ENCODE assay signal across 13 mouse cellular contexts in the genomic region with DNA sequence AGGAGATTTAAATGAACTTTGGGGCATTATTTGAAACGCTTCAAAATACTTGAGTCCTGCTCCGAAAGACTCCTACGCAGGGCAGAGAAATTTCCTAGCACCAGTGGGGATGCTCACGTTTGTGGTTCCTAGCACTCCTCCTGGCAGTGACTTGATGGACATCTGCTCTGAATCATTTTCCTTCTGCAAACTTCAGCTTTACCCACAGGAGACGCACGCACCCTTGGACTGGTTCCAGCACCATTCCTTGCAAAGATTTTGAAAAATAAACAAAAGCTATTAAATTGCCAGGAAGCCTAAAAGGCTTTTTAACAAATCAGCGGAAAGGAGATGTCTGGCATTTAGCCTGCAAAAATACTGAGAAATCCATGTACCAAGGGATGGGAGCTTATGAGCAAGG. TPM values are rescaled to one million over a fixed set of nuclear protein-coding genes. Genes with fewer than 3 reads are reported as not detected.
DNase-seq lines count a peak whose midpoint lies in the region; ATAC-seq and TF ChIP-seq lines count a peak whose summit lies in the region.
"Had no signal": no experiment of that assay in that cellular context is flagged by ENCODE, and none has a peak within 500 bp of the region (broad histone marks: within the 10 kb centered on the region; RNA-seq: fewer than 3 reads in every experiment).

No protein-coding gene starts in this region.

- no peak overlapping the region for H3K27ac ChIP-seq in lung, embryonic 14.5 days (ENCODE audit: low read depth)
- 0 out of 2 replicates have a peak overlapping the region, but pooled peaks have one; percentile 18 for H3K27ac ChIP-seq in embryonic facial prominence, embryonic 14.5 days (replicated peaks; ENCODE audit: low read depth, low read length)
- H3K27ac ChIP-seq in cerebellum, adult 2 months (ENCODE audit: insufficient read depth, low read length), result no peak overlapping the region
- H3K27ac ChIP-seq: embryonic facial prominence, embryonic 15.5 days; limb, embryonic 12.5 days; lung, embryonic 15.5 days had no signal

- WGBS in lung, embryonic 14.5 days, result 45% methylated on average over 7 of the region's 7 CpGs
- WGBS in embryonic facial prominence, embryonic 14.5 days, result 37% methylated on average over 7 of the region's 7 CpGs
- WGBS in cerebellum, adult 2 months, result 40% methylated on average over 7 of the region's 7 CpGs

- H3K9ac ChIP-seq in lung, embryonic 14.5 days, result no peak overlapping the region
- no peak overlapping the region for H3K9ac ChIP-seq in embryonic facial prominence, embryonic 14.5 days (ENCODE audit: low read depth, low read length)
- H3K9ac ChIP-seq: embryonic facial prominence, embryonic 15.5 days; limb, embryonic 12.5 days; lung, embryonic 15.5 days had no signal

- no peaks in the 10 kb centered on the region for H3K27me3 ChIP-seq in lung, embryonic 14.5 days (ENCODE audit: insufficient read depth, low read length)
- H3K27me3 ChIP-seq in embryonic facial prominence, embryonic 14.5 days (replicated peaks; ENCODE audit: control insufficient read depth, insufficient read depth, low read length), result no peaks in the 10 kb centered on the region
- no peaks in the 10 kb centered on the region for H3K27me3 ChIP-seq in cerebellum, adult 2 months (ENCODE audit: control insufficient read depth, insufficient read depth, low read length)
- H3K27me3 ChIP-seq: embryonic facial prominence, embryonic 15.5 days; limb, embryonic 12.5 days; lung, embryonic 15.5 days had no signal

- H3K4me2 ChIP-seq in lung, embryonic 14.5 days, result no peak overlapping the region
- H3K4me2 ChIP-seq in embryonic facial prominence, embryonic 14.5 days (ENCODE audit: low read depth, low read length), result no peak overlapping the region; the same call in 1 of the 2 replicates
- H3K4me2 ChIP-seq: embryonic facial prominence, embryonic 15.5 days; limb, embryonic 12.5 days; lung, embryonic 15.5 days had no signal

- no peak for TF ChIP-seq CTCF in lung, embryonic 14.5 days (IDR thresholded peaks at IDR 0.05; ENCODE audit: low read depth)
- no peak for TF ChIP-seq CTCF in cerebellum, adult 2 months (IDR thresholded peaks at IDR 0.05; ENCODE audit: borderline replicate concordance, insufficient read depth, low read depth, low read length)

- no peaks in the 10 kb centered on the region for H3K36me3 ChIP-seq in lung, embryonic 14.5 days (ENCODE audit: insufficient read depth)
- no peaks in the 10 kb centered on the region for H3K36me3 ChIP-seq in embryonic facial prominence, embryonic 14.5 days (ENCODE audit: control insufficient read depth, insufficient read depth, low read length)
- H3K36me3 ChIP-seq: embryonic facial prominence, embryonic 15.5 days; limb, embryonic 12.5 days; lung, embryonic 15.5 days had no signal

- DNase-seq in heart, postnatal 4 days, result peak; percentile 9
- DNase-seq in heart, adult 18-20 months, result no peak
- DNase-seq in lung, embryonic 14.5 days, result peak; percentile 68
- no peak for DNase-seq in lung, adult 18-20 months
- peak; percentile 89 for DNase-seq in embryonic facial prominence, embryonic 14.5 days (ENCODE audit: low spot score)
- peak; percentile 33 for DNase-seq in right cerebral cortex, postnatal 14 days
- no peak for DNase-seq in neural tube, embryonic 10.5 days (ENCODE audit: extremely low spot score, low spot score)
- no peak for DNase-seq in cerebellum, adult 2 months
- DNase-seq: heart, adult 11 months; thymus, postnatal 36 days had no signal

- H3K4me1 ChIP-seq in lung, embryonic 14.5 days (ENCODE audit: insufficient read depth), result no peaks in the 10 kb centered on the region
- no peaks in the 10 kb centered on the region; the same call in 1 of the 2 replicates for H3K4me1 ChIP-seq in embryonic facial prominence, embryonic 14.5 days (ENCODE audit: control insufficient read depth, insufficient read depth, low read length)
- no peaks in the 10 kb centered on the region for H3K4me1 ChIP-seq in cerebellum, adult 2 months (ENCODE audit: control insufficient read depth, insufficient read depth, low read length)
- H3K4me1 ChIP-seq: limb, embryonic 12.5 days; lung, embryonic 15.5 days had no signal

- ATAC-seq in lung, embryonic 14.5 days (ENCODE audit: insufficient read depth), result no peak
- ATAC-seq in embryonic facial prominence, embryonic 14.5 days (ENCODE audit: low read depth), result no peak

- H3K4me3 ChIP-seq in lung, embryonic 14.5 days (ENCODE audit: low read depth, low read length), result no peak overlapping the region
- no peak overlapping the region for H3K4me3 ChIP-seq in embryonic facial prominence, embryonic 14.5 days (ENCODE audit: low read depth, low read length)
- H3K4me3 ChIP-seq in cerebellum, adult 2 months (replicated peaks; ENCODE audit: insufficient read depth, low read depth, low read length), result no peak overlapping the region
- H3K4me3 ChIP-seq: embryonic facial prominence, embryonic 15.5 days; limb, embryonic 12.5 days; lung, embryonic 15.5 days had no signal

- no peak for TF ChIP-seq POLR2A in cerebellum, adult 2 months (IDR thresholded peaks at IDR 0.05; ENCODE audit: borderline replicate concordance, insufficient read depth, low read length)

- H3K9me3 ChIP-seq in lung, embryonic 14.5 days (ENCODE audit: low read depth, low read length), result no peaks in the 10 kb centered on the region
- H3K9me3 ChIP-seq in embryonic facial prominence, embryonic 14.5 days (ENCODE audit: control insufficient read depth, low read length), result no peaks in the 10 kb centered on the region
- H3K9me3 ChIP-seq: embryonic facial prominence, embryonic 15.5 days; limb, embryonic 12.5 days; lung, embryonic 15.5 days had no signal

RNA-seq across cellular contexts. Expression of a gene that starts 28.1 kb away (rescaled TPM):
- total RNA-seq in heart, postnatal 4 days (2021), result 1 to 10 TPM; 3.2 to 3.3 TPM
- 1 to 10 TPM in 1 of 2 experiments, under 1 TPM in 1; 0.79 to 1.0 TPM for total RNA-seq in heart, adult 18-20 months (2021)
- 1.5 and 1.9 TPM in 2 replicates for polyA plus RNA-seq in lung, embryonic 14.5 days (2014; fragmentation: Nextera tagmentation; extraction: Ambion mirVana)
- polyA plus RNA-seq in embryonic facial prominence, embryonic 14.5 days (2014; fragmentation: Nextera tagmentation; extraction: Ambion mirVana), result 3.9 and 4.1 TPM in 2 replicates
- 18.2 and 19.9 TPM in 2 replicates for polyA plus RNA-seq in cerebellum, adult 2 months (2012; rRNA removed)

Comparison
In these comparisons a context has a peak if more than half of its experiments do, and no peak if none do; other contexts are left out.
1. DNase-seq: peak in heart, postnatal 4 days (single experiment), lung, embryonic 14.5 days (single experiment), embryonic facial prominence, embryonic 14.5 days (single experiment) and right cerebral cortex, postnatal 14 days (single experiment); none in heart, adult 18-20 months (0 of 2), lung, adult 18-20 months (0 of 2), neural tube, embryonic 10.5 days (single experiment) and cerebellum, adult 2 months (0 of 2).